Mouse (Mus musculus) CH12.LX (cell line): Measurements from ENCODE around the gene Pak1. TPM values are rescaled to one million over a fixed set of nuclear protein-coding genes. Genes with fewer than 3 reads are reported as not detected.

Experiments used
- DNase-seq: peaks from one replicate; pipeline ENCODE4 v3.0.0-alpha.2; 2013; ENCODE audit errors: extremely low read depth
- H3K27ac ChIP-seq: 2 replicates; pipeline ENCODE4 v1.5.1; 2012; ENCODE audit warnings: low read depth, mild to moderate bottlenecking, control low read depth, moderate library complexity; ENCODE audit not compliant: insufficient read depth
- H3K27me3 ChIP-seq: replicated peaks from 2 replicates; pipeline ENCODE3; 2012; ENCODE audit warnings: inconsistent platforms
- H3K36me3 ChIP-seq, 2 experiments: replicated peaks in 1 of 2; 2 replicates each; pipeline versions ENCODE3 to v1.6.1; 2012; ENCODE audit warnings: inconsistent platforms in 1 of 2, low read length in 1 of 2, mild to moderate bottlenecking in 1 of 2, mixed read lengths in 1 of 2, moderate library complexity in 1 of 2; ENCODE audit not compliant: control insufficient read depth in 1 of 2, insufficient read depth in 1 of 2
- H3K4me1 ChIP-seq, 2 experiments: 2 replicates each; pipeline ENCODE4 v1.6.1; 2012; ENCODE audit warnings: inconsistent platforms in 1 of 2, moderate library complexity in 1 of 2; ENCODE audit not compliant: insufficient read depth in 2 of 2, control insufficient read depth in 1 of 2
- H3K4me2 ChIP-seq: 2 replicates; pipeline ENCODE4 v1.6.1; 2012; ENCODE audit warnings: low read depth, mild to moderate bottlenecking, control low read depth; ENCODE audit not compliant: poor library complexity, insufficient read depth, severe bottlenecking
- H3K4me3 ChIP-seq, 3 experiments: fragments of 150-350 bp in 1 of 3; sonication (generic) in 1 of 3; replicated peaks in 1 of 3; 2 replicates each; pipeline versions ENCODE3 to v1.5.1; 2011 to 2012; ENCODE audit warnings: low read depth in 2 of 3, low read length in 2 of 3, mild to moderate bottlenecking in 2 of 3, moderate library complexity in 2 of 3, control low read depth in 1 of 3, improper control_type of control experiment in 1 of 3, inconsistent platforms in 1 of 3, mixed read lengths in 1 of 3; ENCODE audit not compliant: poor library complexity in 1 of 3
- H3K79me2 ChIP-seq: replicated peaks from 2 replicates; pipeline ENCODE4 v1.6.1; 2012; ENCODE audit warnings: mild to moderate bottlenecking, moderate library complexity; ENCODE audit not compliant: control insufficient read depth, poor library complexity, insufficient read depth, severe bottlenecking; ENCODE audit errors: extremely low read depth
- H3K9ac ChIP-seq: 2 replicates; pipeline ENCODE4 v1.6.1; 2012; ENCODE audit warnings: low read depth, mild to moderate bottlenecking, control low read depth, moderate library complexity; ENCODE audit not compliant: insufficient read depth
- H3K9me3 ChIP-seq: replicated peaks from 2 replicates; pipeline ENCODE3; 2012; ENCODE audit warnings: low read length, inconsistent platforms, mixed read lengths
- BHLHE40 ChIP-seq: IDR thresholded peaks from 2 replicates; pipeline ENCODE4 v1.6.1; 2011; ENCODE audit warnings: mild to moderate bottlenecking, low read depth, low read length, improper control_type of control experiment
- CHD1 ChIP-seq: IDR thresholded peaks from 2 replicates; pipeline ENCODE4 v1.6.1; 2012; ENCODE audit warnings: low read depth, low read length, improper control_type of control experiment, inconsistent platforms
- CHD2 ChIP-seq: IDR thresholded peaks from 2 replicates; pipeline ENCODE4 v1.6.1; 2011; ENCODE audit warnings: low read length, improper control_type of control experiment
- CTCF ChIP-seq, 2 experiments: IDR thresholded peaks in 1 of 2; conservative IDR thresholded peaks in 1 of 2; 2 replicates each; pipeline ENCODE4 v1.5.1; 2011 to 2012; ENCODE audit warnings: low read depth in 2 of 2, low read length in 2 of 2, improper control_type of control experiment in 1 of 2, inconsistent platforms in 1 of 2, mild to moderate bottlenecking in 1 of 2, moderate library complexity in 1 of 2
- E2F4 ChIP-seq: IDR thresholded peaks from 2 replicates; pipeline ENCODE4 v1.6.1; 2011; ENCODE audit warnings: low read depth, low read length, improper control_type of control experiment; ENCODE audit not compliant: insufficient replicate concordance
- ELF1 ChIP-seq: IDR thresholded peaks from 2 replicates; pipeline ENCODE4 v1.6.1; 2014; ENCODE audit warnings: low read depth, mild to moderate bottlenecking, inconsistent platforms, low read length, improper control_type of control experiment
- EP300 ChIP-seq: IDR thresholded peaks from 2 replicates; pipeline ENCODE4 v1.6.1; 2011; ENCODE audit warnings: low read length, improper control_type of control experiment
- ETS1 ChIP-seq: conservative IDR thresholded peaks from 2 replicates; pipeline ENCODE4 v1.6.1; 2012; ENCODE audit warnings: low read depth, mild to moderate bottlenecking, inconsistent platforms, low read length, improper control_type of control experiment, moderate library complexity
- HCFC1 ChIP-seq: IDR thresholded peaks from 2 replicates; pipeline ENCODE4 v1.6.1; 2012; ENCODE audit warnings: low read depth, mild to moderate bottlenecking, inconsistent platforms, low read length, improper control_type of control experiment
- IRF4 ChIP-seq: IDR thresholded peaks from 2 replicates; pipeline ENCODE4 v1.6.1; 2014; ENCODE audit warnings: low read depth, mild to moderate bottlenecking, inconsistent platforms, low read length, improper control_type of control experiment
- JUN ChIP-seq: IDR thresholded peaks from 2 replicates; pipeline ENCODE4 v1.6.1; 2011; ENCODE audit warnings: low read depth, mild to moderate bottlenecking, low read length, improper control_type of control experiment, moderate library complexity; ENCODE audit not compliant: insufficient read depth
- JUND ChIP-seq: conservative IDR thresholded peaks from 2 replicates; pipeline ENCODE4 v1.6.1; 2011; ENCODE audit warnings: low read depth, low read length, improper control_type of control experiment
- KAT2A ChIP-seq: IDR thresholded peaks from 2 replicates; pipeline ENCODE4 v1.6.1; 2012; ENCODE audit warnings: low read length, improper control_type of control experiment, inconsistent platforms; ENCODE audit not compliant: insufficient replicate concordance
- MAFK ChIP-seq: IDR thresholded peaks from 2 replicates; pipeline ENCODE4 v1.6.1; 2011; ENCODE audit warnings: low read length, improper control_type of control experiment; ENCODE audit not compliant: insufficient replicate concordance
- MAZ ChIP-seq: IDR thresholded peaks from 2 replicates; pipeline ENCODE4 v1.6.1; 2012; ENCODE audit warnings: low read depth, mild to moderate bottlenecking, inconsistent platforms, low read length, improper control_type of control experiment, moderate library complexity
- MEF2A ChIP-seq: IDR thresholded peaks from 2 replicates; pipeline ENCODE4 v1.6.1; 2014; ENCODE audit warnings: low read depth, mild to moderate bottlenecking, inconsistent platforms, low read length, improper control_type of control experiment, borderline replicate concordance
- MXI1 ChIP-seq: IDR thresholded peaks from 2 replicates; pipeline ENCODE4 v1.6.1; 2011; ENCODE audit warnings: mild to moderate bottlenecking, low read depth, low read length, improper control_type of control experiment
- MYC ChIP-seq: IDR thresholded peaks from 2 replicates; pipeline ENCODE4 v1.6.1; 2011; ENCODE audit warnings: low read depth, mild to moderate bottlenecking, improper control_type of control experiment, low read length
- NELFE ChIP-seq: IDR thresholded peaks from 2 replicates; pipeline ENCODE4 v1.6.1; 2011; ENCODE audit warnings: low read depth, low read length, improper control_type of control experiment
- POLR2AphosphoS2 ChIP-seq: IDR thresholded peaks from 2 replicates; pipeline ENCODE4 v1.6.1; 2011; ENCODE audit warnings: low read depth, low read length, improper control_type of control experiment
- TBP ChIP-seq: conservative IDR thresholded peaks from 2 replicates; pipeline ENCODE4 v1.6.1; 2011; ENCODE audit warnings: low read depth, low read length, improper control_type of control experiment
- USF1 ChIP-seq: IDR thresholded peaks from 2 replicates; pipeline ENCODE4 v1.6.1; 2014; ENCODE audit warnings: low read depth, mild to moderate bottlenecking, inconsistent platforms, low read length, improper control_type of control experiment
- USF2 ChIP-seq: conservative IDR thresholded peaks from 2 replicates; pipeline ENCODE4 v1.6.1; 2011; ENCODE audit warnings: low read depth, low read length, improper control_type of control experiment
- ZC3H11A ChIP-seq: IDR thresholded peaks from 2 replicates; pipeline ENCODE4 v1.6.1; 2012; ENCODE audit warnings: low read depth, mild to moderate bottlenecking, inconsistent platforms, low read length, improper control_type of control experiment
- ZKSCAN1 ChIP-seq: IDR thresholded peaks from 2 replicates; pipeline ENCODE4 v1.6.1; 2012; ENCODE audit warnings: low read depth, inconsistent platforms, low read length, improper control_type of control experiment, borderline replicate concordance
- ZMIZ1 ChIP-seq: IDR thresholded peaks from 2 replicates; pipeline ENCODE4 v1.6.1; 2012; ENCODE audit warnings: low read depth, mild to moderate bottlenecking, inconsistent platforms, low read length, improper control_type of control experiment
- dilution Hi-C: fragments of 300-500 bp; cut with MboI; formaldehyde crosslinking; loops from 2 replicates; pipeline ENCODE4 v1.14.3; 2020; ENCODE audit warnings: low sequenced_read_pairs; ENCODE audit not compliant: extremely low pct_unique_long_range_greater_than_20kb, extremely low pct_ligation_motif_present
- in situ Hi-C: fragments of 300-500 bp; cut with MboI; formaldehyde crosslinking; loops from 3 replicates; pipeline ENCODE4 v1.14.3; 2019; ENCODE audit warnings: low sequenced_read_pairs, low pct_ligation_motif_present, low pct_unique_long_range_greater_than_20kb, mixed read lengths
- polyA plus RNA-seq: library from polyadenylated mRNA; unstranded; fragments of >175 nt; gene quantifications from 2 replicates; pipeline ENCODE4 v1.2.1, GENCODE M21; 2012; ENCODE audit warnings: low read depth; ENCODE audit not compliant: insufficient read length
- total RNA-seq, 2 experiments: library from RNA; depleted of rRNA; stranded (reverse); fragments of 300-350 nt in 1 of 2; fragments of >200 nt in 1 of 2; gene quantifications; 2 replicates each; pipeline ENCODE4 v1.2.3; 2012 to 2014

Pak1 gene
- total and polyA plus RNA-seq, 3 experiments: 0.93 to 5.4 (median 4.1) TPM

GRCm38 (mm10) chr7:97792324-97792723 lies 4.0 kb downstream of the Pak1 start:
- H3K4me3 ChIP-seq: no peak overlapping the region
- H3K4me2 ChIP-seq: no peak overlapping the region
- no peaks in the 10 kb centered on the region for H3K79me2 ChIP-seq
- in situ Hi-C loops: no loop called here
- DNase-seq: no peak
- no peak overlapping the region for H3K27ac ChIP-seq
- H3K9me3 ChIP-seq: peaks cover 9% of the 10 kb centered on the region
- dilution Hi-C loops: no loop called here
- no peaks in the 10 kb centered on the region for H3K36me3 ChIP-seq
- no peak for TF ChIP-seq ZKSCAN1
- no peak for TF ChIP-seq ETS1
- TF ChIP-seq NELFE: no peak
- TF ChIP-seq CHD2: no peak
- no peak for TF ChIP-seq CTCF (conservative IDR thresholded peaks at IDR 0.05 in 1 of 2, IDR thresholded peaks at IDR 0.05 in 1 of 2; ENCODE audit: low read depth in 2 of 2, low read length in 2 of 2)
- no peak for TF ChIP-seq MAFK
- TF ChIP-seq HCFC1: no peak
- no peak for TF ChIP-seq MYC
- TF ChIP-seq ZC3H11A: no peak
- no peak for TF ChIP-seq ELF1
- no peak for TF ChIP-seq MEF2A
- TF ChIP-seq ZMIZ1: no peak
- TF ChIP-seq JUN: no peak
- no peak for TF ChIP-seq BHLHE40
- TF ChIP-seq KAT2A: no peak
- TF ChIP-seq CHD1: no peak
- TF ChIP-seq JUND: no peak
- TF ChIP-seq MXI1: no peak
- no peak overlapping the region for H3K9ac ChIP-seq
- H3K27me3 ChIP-seq: peaks cover 35% of the 10 kb centered on the region
- no peaks in the 10 kb centered on the region for H3K4me1 ChIP-seq

- Histone ChIP-seq H3K27me3 (no peaks in the 10 kb centered on the region), H3K36me3 (no peaks in the 10 kb centered on the region), H3K79me2 (no peaks in the 10 kb centered on the region), H3K4me3 (no peak overlapping the region), H3K9ac (no peak overlapping the region), H3K4me2 (no peak overlapping the region), H3K4me1 (no peaks in the 10 kb centered on the region), H3K9me3 (no peaks in the 10 kb centered on the region), H3K27ac (no peak overlapping the region)
- no peak for DNase-seq
- dilution Hi-C loops (no loop called here), in situ Hi-C loops (no loop called here)
- TF ChIP-seq NELFE (no peak), USF1 (no peak), E2F4 (no peak), MAZ (no peak), CHD2 (no peak), USF2 (no peak), KAT2A (no peak), EP300 (no peak), IRF4 (no peak), TBP (no peak), MAFK (no peak), MYC (no peak), ETS1 (no peak), JUND (no peak), CHD1 (no peak), POLR2AphosphoS2 (no peak)
Observed at GRCm38 (mm10) chr7:97803116-97803515, 14.8 kb downstream of the Pak1 start.
